Mouse (Mus musculus) gastrocnemius, adult 2 months (tissue): ENCODE data around the gene Esp6. TPM values are rescaled to one million over a fixed set of nuclear protein-coding genes. Genes with fewer than 3 reads are reported as not detected.
"Not testable (repeated sequence)": the region's sequence is repeated elsewhere in the genome, so short reads cannot be mapped to it uniquely, and the experiment has no call there.

ENCODE experiments used
- DNase-seq: peaks from one replicate; pipeline ENCODE4 v3.0.0; 2022
- H3K27ac ChIP-seq: fragments of 200-600 bp; 2 replicates; pipeline ENCODE4 v1.8.1; 2022; ENCODE audit warnings: mild to moderate bottlenecking
- H3K4me3 ChIP-seq: fragments of 200-600 bp; 2 replicates; pipeline ENCODE4 v1.8.1; 2022; ENCODE audit warnings: mild to moderate bottlenecking, moderate library complexity
- CTCF ChIP-seq: fragments of 200-600 bp; IDR thresholded peaks from 2 replicates; pipeline ENCODE4 v1.8.1; 2022; ENCODE audit warnings: antibody characterized with exemption, mild to moderate bottlenecking, moderate library complexity
- intact Hi-C: fragments of 180-260 bp; cut with DNase I; formaldehyde crosslinking; loops from one replicate; pipeline ENCODE4 v1.15.1; 2025
- long read RNA-seq, 2 experiments: library from polyadenylated mRNA; stranded (forward); transcript quantifications; one replicate each; pipeline ENCODE4 v2.0.0; 2021
- total RNA-seq, 2 experiments: library from RNA; stranded (reverse); gene quantifications; 2 replicates each; pipeline ENCODE4 v1.2.3; 2021

Gene Esp6
- total RNA-seq = not detected
- long read RNA-seq, experiment 1 = 0 reads
- long read RNA-seq, experiment 2 = 0 reads

GRCm38 (mm10) chr17:40561207-40561606, at the start of gene Esp6:
Gene Esp6 (plus strand): TSS chr17:40561507.
- no peak for TF ChIP-seq CTCF
- Histone ChIP-seq H3K27ac (no peak within 1 kb of the TSS), H3K4me3 (no peak within 1 kb of the TSS)
- intact Hi-C loops = no loop called here
- DNase-seq = no peak

DNA sequence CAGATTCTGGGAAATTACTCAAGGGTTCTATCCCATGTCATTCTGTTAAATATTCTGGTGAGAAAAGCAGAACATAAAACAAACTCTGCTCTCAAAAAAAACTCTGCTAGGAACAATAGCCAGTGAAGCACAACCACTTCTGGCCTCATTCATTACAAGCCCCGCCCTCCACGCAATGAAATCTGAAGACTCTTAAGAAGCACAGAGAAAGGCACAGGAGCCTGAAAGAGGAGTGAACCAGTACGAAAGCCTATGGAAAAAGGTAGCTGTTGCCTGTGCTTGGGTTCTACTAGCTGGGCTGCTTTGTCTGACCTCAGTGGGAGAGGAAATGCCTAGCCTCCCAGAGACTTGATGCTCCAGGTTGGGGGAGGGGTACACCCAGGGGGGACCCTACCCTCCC, 41.5 kb upstream of the Esp6 start, which contains the start of gene Esp8:
Gene Esp8 (plus strand): TSS at position 205 of the 400 bp plus-strand sequence.
- intact Hi-C loops = no loop called here
- TF ChIP-seq CTCF = no peak
- no peak for DNase-seq
- Histone ChIP-seq H3K27ac (no peak within 1 kb of the TSS), H3K4me3 (no peak within 1 kb of the TSS)

GRCm38 (mm10) chr17:40529813-40530212, 31.5 kb upstream of the Esp6 start:
- Histone ChIP-seq H3K4me3 (no peak overlapping the region), H3K27ac (no peak overlapping the region)
- no peak for DNase-seq
- intact Hi-C loops = no loop called here
- TF ChIP-seq CTCF = no peak

DNA sequence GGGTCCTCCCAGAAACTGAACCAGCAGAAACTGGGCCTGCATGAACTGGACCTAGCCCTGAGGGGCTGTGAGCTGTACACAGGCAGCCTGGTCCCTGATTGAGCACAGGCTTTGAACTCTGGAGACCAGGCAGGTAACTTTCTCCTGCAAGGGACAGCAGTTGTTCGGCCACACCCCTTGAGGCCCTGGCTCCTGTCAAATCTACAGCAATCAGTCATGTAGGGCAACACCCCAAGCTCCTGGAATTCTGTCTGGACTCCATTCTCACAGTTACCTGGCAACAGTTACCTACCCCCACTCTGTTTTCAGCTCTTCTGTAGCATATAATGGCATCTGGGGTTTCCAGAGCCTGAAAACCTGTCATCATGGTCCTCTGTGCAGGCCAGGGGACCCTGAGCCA, 30.2 kb upstream of the Esp6 start:
- no peak for DNase-seq
- Histone ChIP-seq H3K27ac (no peak overlapping the region), H3K4me3 (no peak overlapping the region)
- intact Hi-C loops = no loop called here
- TF ChIP-seq CTCF = no peak

- intact Hi-C loops = not testable (repeated sequence)
Observed at GRCm38 (mm10) chr17:40547005-40547404, 14.3 kb upstream of the Esp6 start.

GRCm38 (mm10) chr17:40553470-40553869, 7.8 kb upstream of the Esp6 start:
- Histone ChIP-seq H3K27ac (no peak overlapping the region), H3K4me3 (no peak overlapping the region)
- intact Hi-C loops = no loop called here
- no peak for TF ChIP-seq CTCF
- DNase-seq = no peak

More at GRCm38 (mm10) chr17:40547005-40547404, 14.3 kb upstream of the Esp6 start:
- H3K27ac ChIP-seq, DNase-seq, H3K4me3 ChIP-seq: not testable (repeated sequence)

DNA sequence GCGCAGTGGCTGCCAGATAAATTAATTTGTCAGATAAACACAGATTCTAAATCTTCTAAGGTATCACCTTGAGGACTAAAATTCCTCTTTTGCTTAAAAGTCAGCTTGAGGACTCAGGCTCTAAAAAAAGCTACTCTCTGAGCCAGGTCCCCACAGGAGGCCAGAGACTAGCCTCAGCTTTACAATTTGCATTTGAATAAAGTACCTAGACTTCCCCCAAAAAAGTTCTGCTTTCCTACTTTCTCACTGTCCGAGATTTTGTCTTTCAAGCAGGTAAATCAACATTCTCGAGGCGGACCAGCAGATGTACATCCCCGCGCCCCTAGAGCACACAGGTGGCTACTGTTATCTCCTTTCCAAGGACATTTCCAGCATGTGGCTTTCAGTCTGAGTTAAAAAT, 22.6 kb downstream of the Esp6 start:
- H3K4me3 ChIP-seq, DNase-seq, intact Hi-C loops, H3K27ac ChIP-seq: not testable (repeated sequence)

DNA sequence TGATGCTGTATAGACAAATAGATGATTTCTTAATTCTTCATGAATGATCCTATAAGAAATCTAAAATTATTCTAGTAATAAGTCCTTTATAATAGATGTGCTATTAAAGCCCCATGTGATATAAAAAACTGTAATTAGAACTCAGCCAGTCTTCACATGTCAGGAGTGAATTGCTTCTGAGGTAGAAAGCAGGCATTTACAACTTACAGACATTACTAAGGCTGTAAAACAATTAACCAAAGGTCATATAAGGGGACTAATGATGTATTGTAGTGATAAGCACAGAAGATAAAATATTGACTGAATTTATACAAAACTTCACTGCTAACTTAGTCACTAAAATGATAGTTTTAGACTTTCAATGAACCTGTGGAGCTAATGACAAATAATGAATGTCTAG, 30.0 kb downstream of the Esp6 start:
- TF ChIP-seq CTCF = no peak
- intact Hi-C loops = no loop called here
- Histone ChIP-seq H3K27ac (no peak overlapping the region), H3K4me3 (no peak overlapping the region)
- no peak for DNase-seq

GRCm38 (mm10) chr17:40598294-40598693, 37.0 kb downstream of the Esp6 start, which contains the start of gene Esp4:
Gene Esp4 (plus strand): TSS chr17:40598594.
- no peak for TF ChIP-seq CTCF
- intact Hi-C loops = no loop called here

More at GRCm38 (mm10) chr17:40598294-40598693, 37.0 kb downstream of the Esp6 start, which contains the start of gene Esp4:
- Histone ChIP-seq H3K27ac (no peak within 1 kb of the TSS), H3K4me3 (no peak within 1 kb of the TSS)
- DNase-seq = no peak

Other genes with a start within 250 kb of the Esp6 start
- gene Crisp1, start 242.3 kb upstream of the Esp6 start, total RNA-seq = not detected
- gene Esp8, start 41.5 kb upstream of the Esp6 start, total RNA-seq = not detected
- gene Esp4, start 37.1 kb downstream of the Esp6 start, total RNA-seq = not detected
- gene Esp3, start 70.6 kb downstream of the Esp6 start, total RNA-seq = not detected
- gene Esp1, start 165.6 kb downstream of the Esp6 start, total RNA-seq = not detected
- gene Crisp2, start 245.5 kb downstream of the Esp6 start, total RNA-seq = not detected
- not detected for gene Rhag, start 249.6 kb downstream of the Esp6 start, total RNA-seq